Mouse (Mus musculus) myocyte (in vitro differentiated cells): ENCODE measurements around the gene Gm20388.

ENCODE experiments used
- MYOD1 ChIP-seq, 3 experiments: IDR thresholded peaks; one replicate each; pipeline ENCODE4 v1.6.1; 2011; ENCODE audit warnings: control low read depth in 2 of 3, low read depth in 2 of 3, mild to moderate bottlenecking in 2 of 3, moderate library complexity in 1 of 3; ENCODE audit not compliant: insufficient read length in 2 of 3, control insufficient read depth in 1 of 3
- POLR2A ChIP-seq: IDR thresholded peaks from one replicate; pipeline ENCODE4 v1.6.1; 2011; ENCODE audit warnings: low read depth, mild to moderate bottlenecking, control low read depth, moderate library complexity; ENCODE audit not compliant: insufficient read length
- TCF12 ChIP-seq: IDR thresholded peaks from one replicate; pipeline ENCODE4 v1.6.1; 2011; ENCODE audit warnings: mild to moderate bottlenecking, control low read depth; ENCODE audit not compliant: poor library complexity, insufficient read depth, severe bottlenecking

GRCm38 (mm10) chr8:122979424-122979823 is 3068.8 kb downstream of the Gm20388 start:
- TF ChIP-seq POLR2A = no peak
- TF ChIP-seq TCF12 = no peak
- no peak for TF ChIP-seq MYOD1 (IDR thresholded peaks at IDR 0.05; ENCODE audit: control insufficient read depth in 1 of 3, insufficient read length in 2 of 3, low read depth in 2 of 3)
